Mouse (Mus musculus) kidney, postnatal 0 days (tissue): ENCODE measurements around the gene Jup. TPM values are rescaled to one million over a fixed set of nuclear protein-coding genes. Genes with fewer than 3 reads are reported as not detected.
A peak's percentile ranks its signal among the peaks of the same experiment; 100 is the strongest.

ENCODE experiments used
- ATAC-seq: fragments of 200-750 bp; cut with Nextera tagmentation; replicated peaks from 2 replicates; pipeline ENCODE4 v1.8.0; 2017; ENCODE audit warnings: low read depth, moderate number of reproducible peaks, moderate TSS enrichment, moderate library complexity; ENCODE audit not compliant: low FRiP score
- DNase-seq: peaks from one replicate; pipeline ENCODE4 v3.0.0-alpha.2; 2016; ENCODE audit warnings: low spot score
- H3K27ac ChIP-seq: fragments of 300-500 bp; sonication (generic); 2 replicates; pipeline ENCODE4 v1.5.1; 2014; ENCODE audit warnings: mild to moderate bottlenecking
- H3K27me3 ChIP-seq: fragments of 300-500 bp; sonication (generic); 2 replicates; pipeline ENCODE4 v1.6.1; 2014; ENCODE audit warnings: low read length, mixed read lengths; ENCODE audit not compliant: insufficient read depth
- H3K36me3 ChIP-seq: fragments of 300-500 bp; sonication (generic); 2 replicates; pipeline ENCODE4 v1.6.1; 2014; ENCODE audit warnings: low read length, mixed read lengths; ENCODE audit not compliant: insufficient read depth
- H3K4me1 ChIP-seq: fragments of 300-500 bp; sonication (generic); replicated peaks from 2 replicates; pipeline ENCODE4 v1.6.1; 2014; ENCODE audit warnings: antibody characterized with exemption, low read length, mixed read lengths; ENCODE audit not compliant: insufficient read depth
- H3K4me2 ChIP-seq: fragments of 300-500 bp; sonication (generic); 2 replicates; pipeline ENCODE4 v1.6.1; 2014; ENCODE audit warnings: mild to moderate bottlenecking, low read length, moderate library complexity, mixed read lengths
- H3K4me3 ChIP-seq: fragments of 300-500 bp; sonication (generic); replicated peaks from 2 replicates; pipeline ENCODE4 v1.5.1; 2014; ENCODE audit warnings: low read depth, low read length
- H3K9ac ChIP-seq: fragments of 300-500 bp; sonication (generic); 2 replicates; pipeline ENCODE4 v1.6.1; 2014; ENCODE audit warnings: low read depth, low read length
- H3K9me3 ChIP-seq: fragments of 300-500 bp; sonication (generic); replicated peaks from 2 replicates; pipeline ENCODE4 v1.6.1; 2016; ENCODE audit warnings: low read length, inconsistent platforms, mixed read lengths
- CTCF ChIP-seq: IDR thresholded peaks from 2 replicates; pipeline ENCODE4 v1.5.1; 2016; ENCODE audit warnings: antibody characterized with exemption, low read depth, mild to moderate bottlenecking, moderate library complexity
- WGBS: fragments of 180-500 bp; shearing (Covaris S2); extraction: QIAGEN DNeasy Blood & Tissue Kit; methylation state at CpG from one replicate; pipeline ENCODE4 v1.1.7; 2014; 5-methylcytosine and 5-hydroxymethylcytosine counted together
- microRNA-seq: library from miRNA; unstranded; fragments of <30 nt; microRNA quantifications from one replicate; pipeline ENCODE4, GENCODE M21; 2016
- polyA plus RNA-seq: library from polyadenylated mRNA; unstranded; fragments of >200 nt; fragmentation: Nextera tagmentation; extraction: Ambion mirVana; gene quantifications from 2 replicates; pipeline ENCODE4 v1.2.1, GENCODE M21; 2015

Gene Jup
- polyA plus RNA-seq, 1 experiment from 2014 or later, result 119 TPM

DNA sequence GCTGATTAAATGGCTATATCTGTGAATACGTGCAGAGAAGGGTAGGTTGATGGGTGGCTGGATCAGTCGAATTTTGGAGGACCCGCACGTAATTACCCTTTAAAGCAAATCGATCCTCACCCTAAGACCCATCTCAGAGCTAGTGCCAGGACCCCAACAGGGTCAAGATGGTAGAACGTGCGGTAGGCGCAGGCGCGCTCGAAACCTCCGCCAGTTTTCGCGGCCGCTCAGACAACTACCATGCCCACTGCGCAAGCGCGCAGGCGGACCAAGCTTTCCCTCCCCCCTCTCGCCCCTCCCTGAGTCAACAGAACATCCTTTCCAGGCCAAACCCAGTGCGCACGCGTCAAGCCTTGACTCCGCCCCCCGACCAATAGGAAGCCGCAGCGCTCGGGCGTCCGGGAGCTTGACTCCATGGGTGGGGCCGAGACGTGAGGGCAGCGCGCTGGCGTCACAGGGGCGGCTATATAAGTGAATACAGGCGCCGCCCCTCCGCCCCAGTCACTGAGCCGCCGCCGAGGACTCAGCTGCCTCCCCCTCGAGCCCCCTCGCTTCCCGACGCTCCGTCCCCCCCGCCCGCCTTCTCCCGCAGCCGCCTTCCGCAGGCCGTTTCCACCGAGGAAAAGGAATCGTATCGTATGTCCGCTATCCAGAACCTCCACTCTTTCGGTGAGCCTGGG is 77.9 kb downstream of the Jup start, which contains the start of gene Eif1:
Gene Eif1, plus strand, starts transcription at position 394 of the 680 bp plus-strand sequence.
- peak within 1 kb of the TSS; percentile 100 for H3K27ac ChIP-seq
- peak within 1 kb of the TSS; percentile 98 for H3K9ac ChIP-seq
- DNase-seq (peak; percentile 100), ATAC-seq (peak; percentile 84)
- no peaks in the 10 kb centered on the region for H3K9me3 ChIP-seq
- peak within 1 kb of the TSS; percentile 62 for H3K4me2 ChIP-seq
- peaks cover 17% of the 10 kb centered on the region for H3K36me3 ChIP-seq
- H3K4me3 ChIP-seq, result peak within 1 kb of the TSS; percentile 82
- H3K27me3 ChIP-seq, result no peaks in the 10 kb centered on the region
- under 1% methylated on average over 54 of the region's 58 CpGs for WGBS
- H3K4me1 ChIP-seq, result no peaks in the 10 kb centered on the region
- TF ChIP-seq CTCF, result no peak

Small RNA genes within 50 kb of the gene (microRNA-seq; reads per million reads assigned to microRNA genes)
- not detected for gene Gm27374

Other genes with a start within 250 kb of the Jup start
- gene Krt19, start 249.1 kb downstream of the Jup start, polyA plus RNA-seq, result 90.5 and 94.0 TPM in 2 replicates
- gene Krt9, start 204.5 kb downstream of the Jup start, polyA plus RNA-seq, result not detected in 2 replicates
- 2.7 and 4.3 TPM in 2 replicates for gene Krt14, start 190.2 kb downstream of the Jup start, polyA plus RNA-seq
- not detected in 2 replicates for gene Krt16, start 148.9 kb downstream of the Jup start, polyA plus RNA-seq
- gene Krt17, start 136.7 kb downstream of the Jup start, polyA plus RNA-seq, result 0.12 and 0.17 TPM in 2 replicates
- gene Krt42, start 127.9 kb downstream of the Jup start, polyA plus RNA-seq, result not detected in 2 replicates
- gene Eif1, start 77.9 kb downstream of the Jup start, polyA plus RNA-seq, result 1,736 and 1,746 TPM in 2 replicates
- not detected in 2 replicates for gene Gast, start 63.4 kb downstream of the Jup start, polyA plus RNA-seq
- 13.8 and 15.7 TPM in 2 replicates for gene Hap1, start 41.6 kb downstream of the Jup start, polyA plus RNA-seq
- 51.4 and 54.5 TPM in 2 replicates for gene P3h4, start 17.1 kb upstream of the Jup start, polyA plus RNA-seq
- 108 and 122 TPM in 2 replicates for gene Fkbp10, start 17.9 kb upstream of the Jup start, polyA plus RNA-seq
- gene Nt5c3b, start 44.0 kb upstream of the Jup start, polyA plus RNA-seq, result 97.6 and 98.6 TPM in 2 replicates
- gene Klhl10, start 44.2 kb upstream of the Jup start, polyA plus RNA-seq, result 0.29 and 0.32 TPM in 2 replicates
- 5.4 and 6.0 TPM in 2 replicates for gene Klhl11, start 75.0 kb upstream of the Jup start, polyA plus RNA-seq
- gene Acly, start 130.2 kb upstream of the Jup start, polyA plus RNA-seq, result 86.4 and 98.4 TPM in 2 replicates
- gene Ttc25, start 147.8 kb upstream of the Jup start, polyA plus RNA-seq, result 0.72 and 0.96 TPM in 2 replicates
- 23.7 and 24.2 TPM in 2 replicates for gene Cnp, start 177.1 kb upstream of the Jup start, polyA plus RNA-seq
- gene Nkiras2, start 221.5 kb upstream of the Jup start, polyA plus RNA-seq, result 52.6 and 54.0 TPM in 2 replicates
- gene Dnajc7, start 222.4 kb upstream of the Jup start, polyA plus RNA-seq, result 142 and 151 TPM in 2 replicates